Mouse (Mus musculus): ENCODE data around the gene Gm20914. TPM values are rescaled to one million over a fixed set of nuclear protein-coding genes. Genes with fewer than 3 reads are reported as not detected.
"Not testable (repeated sequence)": the region's sequence is repeated elsewhere in the genome, so short reads cannot be mapped to it uniquely, and the experiment has no call there.

Gene Gm20914
- not detected for total RNA-seq (2021)
- long read RNA-seq, experiment 1 = 0 reads
- long read RNA-seq, experiment 2 = 0 reads

DNA sequence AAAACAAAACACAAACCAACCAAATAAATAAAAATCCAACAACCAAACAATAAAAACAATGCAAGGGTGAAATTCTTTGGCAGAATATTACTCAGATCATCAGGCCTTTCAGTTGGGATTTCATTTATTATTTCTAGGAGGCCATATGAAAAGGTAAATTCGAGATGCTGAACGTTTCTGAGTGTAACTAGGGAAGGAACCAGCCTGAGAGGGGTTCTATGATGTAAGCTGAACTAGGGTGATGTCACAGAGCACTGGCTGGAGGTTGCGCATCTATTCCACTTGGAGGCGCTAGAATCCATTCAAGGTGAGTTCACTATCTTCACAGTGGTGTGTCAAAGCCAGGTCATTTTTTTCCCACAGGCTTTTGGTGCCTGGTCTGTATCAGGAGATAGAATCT, at the start of gene Gm20914:
Gm20914 (plus strand) TSS at position 301 of the 400 bp plus-strand sequence.
- DNase-seq = not testable (repeated sequence)

Other genes with a start within 250 kb of the Gm20914 start
- not detected for gene Gm21854, start 69.0 kb upstream of the Gm20914 start, total RNA-seq (2021)
- gene Gm28171, start 67.4 kb downstream of the Gm20914 start, total RNA-seq (2021) = not detected
- not detected for gene Gm21778, start 216.5 kb downstream of the Gm20914 start, total RNA-seq (2021)

Data from adrenal gland, postnatal 10 days (tissue).